In genomic region chr17:24472512-24472911, GRCm38 (mm10) we compare ENCODE assay signal across 8 mouse cellular contexts. TPM values are rescaled to one million over a fixed set of nuclear protein-coding genes. Genes with fewer than 3 reads are reported as not detected.
DNase-seq lines count a peak whose midpoint lies in the region; ATAC-seq and TF ChIP-seq lines count a peak whose summit lies in the region.

No protein-coding gene starts in this region.

- peaks cover 17% of the 10 kb centered on the region; the same call in 1 of the 2 replicates for H3K36me3 ChIP-seq in lung, postnatal 0 days (ENCODE audit: insufficient read depth, low read length)

- no peak for ATAC-seq in lung, postnatal 0 days
- ATAC-seq in CD4-positive, CD25-positive, alpha-beta regulatory T cell, adult 4 months = no peak

- no peak for TF ChIP-seq CTCF in lung, postnatal 0 days (IDR thresholded peaks at IDR 0.05)

- no peak overlapping the region for H3K4me3 ChIP-seq in lung, postnatal 0 days (ENCODE audit: low read depth, low read length)

- H3K4me1 ChIP-seq in lung, postnatal 0 days (ENCODE audit: insufficient read depth, low read depth, low read length) = peaks cover 20% of the 10 kb centered on the region; the same call in 1 of the 2 replicates

- H3K4me2 ChIP-seq in lung, postnatal 0 days (replicated peaks; ENCODE audit: low read depth, low read length) = no peak overlapping the region

- H3K9ac ChIP-seq in lung, postnatal 0 days (replicated peaks; ENCODE audit: low read depth) = no peak overlapping the region

- TF ChIP-seq EP300 in lung, postnatal 0 days (IDR thresholded peaks at IDR 0.05) = no peak

- H3K9me3 ChIP-seq in lung, postnatal 0 days (ENCODE audit: low read length) = no peaks in the 10 kb centered on the region

- no peak overlapping the region for H3K27ac ChIP-seq in lung, postnatal 0 days (ENCODE audit: low read length)

- DNase-seq in cerebellum, adult 11 months = peak; percentile 62
- DNase-seq in cerebellum, postnatal 4 days (ENCODE audit: low spot score in 2 of 2) = no peak
- DNase-seq in cerebellum, adult 9-11 months = peak; percentile 83
- DNase-seq in heart, adult 8-10 months (ENCODE audit: low spot score) = peak; percentile 52
- peak; percentile 89 to 94 for DNase-seq in kidney, adult 8-10 months
- DNase-seq in lung, postnatal 0 days (ENCODE audit: low spot score) = peak; percentile 67
- no peak for DNase-seq in layer of hippocampus, postnatal 14 days (ENCODE audit: low spot score in 2 of 2)

- no peaks in the 10 kb centered on the region for H3K27me3 ChIP-seq in lung, postnatal 0 days (replicated peaks; ENCODE audit: insufficient read depth, low read length)

- 56% methylated on average over 4 of the region's 4 CpGs for WGBS in lung, postnatal 0 days

RNA-seq across cellular contexts. Expression of gene Bricd5, which starts 1.2 kb away (rescaled TPM):
- under 1 TPM in 2 of 4 experiments, not detected in 2; 0.28 to 0.31 TPM for total RNA-seq in heart, adult 8-10 months (2022)
- polyA plus RNA-seq in lung, postnatal 0 days (2015; fragmentation: Nextera tagmentation; extraction: Ambion mirVana) = not detected in 2 replicates
- not detected for polyA plus RNA-seq in CD4-positive, CD25-positive, alpha-beta regulatory T cell, adult 4 months (2017; shearing (Covaris generic))
- total RNA-seq in layer of hippocampus, postnatal 14 days (2021) = 1 to 10 TPM; 1.0 to 2.1 TPM

RNA-seq across cellular contexts. Expression of gene Pgp, which starts 2.3 kb away (rescaled TPM):
- total RNA-seq in heart, adult 8-10 months (2022) = 10 to 100 TPM; 39.9 to 44.4 (median 41.4) TPM
- polyA plus RNA-seq in lung, postnatal 0 days (2015; fragmentation: Nextera tagmentation; extraction: Ambion mirVana) = 40.4 and 42.5 TPM in 2 replicates
- 1 to 10 TPM; 4.1 to 5.3 TPM for polyA plus RNA-seq in CD4-positive, CD25-positive, alpha-beta regulatory T cell, adult 4 months (2017; shearing (Covaris generic))
- total RNA-seq in layer of hippocampus, postnatal 14 days (2021) = 10 to 100 TPM; 71.8 to 73.5 TPM

RNA-seq across cellular contexts. Expression of gene E4f1, which starts 2.4 kb away (rescaled TPM):
- 10 to 100 TPM; 11.2 to 14.7 (median 11.9) TPM for total RNA-seq in heart, adult 8-10 months (2022)
- polyA plus RNA-seq in lung, postnatal 0 days (2015; fragmentation: Nextera tagmentation; extraction: Ambion mirVana) = 15.7 and 17.5 TPM in 2 replicates
- 10 to 100 TPM; 34.3 to 62.8 TPM for polyA plus RNA-seq in CD4-positive, CD25-positive, alpha-beta regulatory T cell, adult 4 months (2017; shearing (Covaris generic))
- total RNA-seq in layer of hippocampus, postnatal 14 days (2021) = 10 to 100 TPM; 27.8 to 32.3 TPM

RNA-seq across cellular contexts. Expression of gene Mlst8, which starts 6.4 kb away (rescaled TPM):
- 10 to 100 TPM; 10.5 to 11.8 (median 11.0) TPM for total RNA-seq in heart, adult 8-10 months (2022)
- polyA plus RNA-seq in lung, postnatal 0 days (2015; fragmentation: Nextera tagmentation; extraction: Ambion mirVana) = 13.0 and 14.4 TPM in 2 replicates
- 10 to 100 TPM; 14.3 to 25.8 TPM for polyA plus RNA-seq in CD4-positive, CD25-positive, alpha-beta regulatory T cell, adult 4 months (2017; shearing (Covaris generic))
- total RNA-seq in layer of hippocampus, postnatal 14 days (2021) = 10 to 100 TPM; 30.7 to 32.1 TPM

RNA-seq across cellular contexts. Expression of gene Caskin1, which starts 15.9 kb away (rescaled TPM):
- under 1 TPM; 0.16 to 0.23 (median 0.19) TPM for total RNA-seq in heart, adult 8-10 months (2022)
- 0.15 and 0.33 TPM in 2 replicates for polyA plus RNA-seq in lung, postnatal 0 days (2015; fragmentation: Nextera tagmentation; extraction: Ambion mirVana)
- polyA plus RNA-seq in CD4-positive, CD25-positive, alpha-beta regulatory T cell, adult 4 months (2017; shearing (Covaris generic)) = under 1 TPM; 0.16 TPM
- total RNA-seq in layer of hippocampus, postnatal 14 days (2021) = 100 to 1,000 TPM; 155 to 161 TPM

Comparison
In these comparisons a context has a peak if more than half of its experiments do, and no peak if none do; other contexts are left out.
1. DNase-seq: peak in cerebellum, adult 11 months (single experiment), cerebellum, adult 9-11 months (single experiment), heart, adult 8-10 months (single experiment), kidney, adult 8-10 months (2 of 2) and lung, postnatal 0 days (single experiment); none in cerebellum, postnatal 4 days (0 of 2) and layer of hippocampus, postnatal 14 days (0 of 2).